Mouse (Mus musculus): ENCODE results near the gene Lclat1. TPM values are rescaled to one million over a fixed set of nuclear protein-coding genes. Genes with fewer than 3 reads are reported as not detected.

Lclat1 gene
- polyA plus RNA-seq, 2 experiments: 12.1 to 14.9 TPM

DNA sequence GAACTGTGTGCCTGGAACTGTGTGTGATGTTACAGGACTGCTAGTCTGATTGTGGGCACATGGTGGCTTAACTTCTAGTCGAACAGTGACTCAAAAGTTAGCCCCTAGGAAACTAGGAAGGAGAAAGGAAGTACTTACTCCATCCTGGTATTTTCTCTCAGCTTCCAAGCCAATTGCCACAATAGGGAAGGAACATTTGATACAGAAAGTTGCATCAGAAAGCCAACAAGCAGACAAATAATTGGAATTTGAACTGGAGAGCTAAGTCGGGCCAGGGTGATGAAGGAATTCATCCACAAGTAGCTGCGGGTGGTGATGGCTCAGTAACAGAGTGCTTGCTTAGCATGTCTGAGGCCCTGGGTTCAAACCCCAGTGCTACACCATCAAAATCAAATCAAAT, 30.1 kb upstream of the Lclat1 start:
- Histone ChIP-seq H3K27ac (replicated peaks; ENCODE audit: low read depth, low read length) (no peak overlapping the region), H3K4me3 (replicated peaks; ENCODE audit: low read length) (no peak overlapping the region), H3K4me1 (ENCODE audit: control insufficient read depth, insufficient read depth, low read length) (peaks cover 7% of the 10 kb centered on the region; the same call in 1 of the 2 replicates), H3K9me3 (ENCODE audit: control insufficient read depth, low read length) (no peaks in the 10 kb centered on the region), H3K36me3 (ENCODE audit: control insufficient read depth, insufficient read depth, low read length) (no peaks in the 10 kb centered on the region), H3K27me3 (ENCODE audit: control insufficient read depth, insufficient read depth, low read length) (no peaks in the 10 kb centered on the region), H3K9ac (ENCODE audit: low read depth, low read length, severe bottlenecking) (no peak overlapping the region), H3K4me2 (replicated peaks; ENCODE audit: low read depth, low read length, severe bottlenecking) (no peak overlapping the region)
- no peak for TF ChIP-seq POLR2A (IDR thresholded peaks at IDR 0.05; ENCODE audit: borderline replicate concordance, extremely low read depth, insufficient read depth, insufficient read length)
- ATAC-seq (ENCODE audit: low FRiP score, low read depth) (no peak), DNase-seq (ENCODE audit: low spot score) (no peak)
- 90% methylated on average over 3 of the region's 3 CpGs for WGBS

DNA sequence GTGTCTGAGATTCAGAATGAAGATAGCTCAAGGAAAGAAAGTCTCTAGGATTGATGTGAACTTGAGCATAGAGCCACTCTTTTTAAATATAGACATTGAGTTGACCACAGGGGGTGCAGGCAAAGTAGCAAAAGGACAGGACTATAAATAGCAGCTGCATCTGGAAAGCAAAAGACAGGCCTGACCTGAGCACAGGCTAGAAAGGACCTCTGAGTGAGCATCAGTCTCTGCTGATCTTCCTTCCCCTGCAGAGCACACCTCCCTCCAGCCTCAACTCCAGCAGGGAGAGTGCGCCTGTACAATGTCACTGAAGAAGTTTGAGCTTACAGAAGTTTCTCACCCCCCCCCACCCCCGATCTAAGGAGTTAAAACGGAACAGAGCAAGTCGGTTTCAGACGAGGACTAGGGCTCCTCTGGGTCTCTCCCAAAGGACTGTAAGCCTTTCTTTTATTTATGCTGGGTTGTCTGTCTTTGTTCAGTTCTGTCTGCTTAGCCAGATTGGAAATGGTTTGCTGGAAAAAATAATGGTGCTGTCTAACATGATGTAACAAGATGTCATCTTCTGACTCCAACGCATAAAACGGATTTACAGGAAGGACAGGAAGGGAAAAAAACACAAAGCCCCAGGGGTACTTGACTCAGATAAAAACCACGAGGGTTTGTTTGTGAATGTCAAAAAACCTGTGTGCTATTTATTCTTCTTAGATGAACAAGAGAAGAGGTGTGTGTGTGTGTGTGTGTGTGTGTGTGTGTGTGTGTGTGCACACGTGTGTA, 26.2 kb upstream of the Lclat1 start:
- no peaks in the 10 kb centered on the region for H3K27me3 ChIP-seq (ENCODE audit: control insufficient read depth, insufficient read depth, low read length)
- peaks cover 9% of the 10 kb centered on the region; the same call in 1 of the 2 replicates for H3K4me1 ChIP-seq (ENCODE audit: control insufficient read depth, insufficient read depth, low read length)
- TF ChIP-seq POLR2A (IDR thresholded peaks at IDR 0.05; ENCODE audit: borderline replicate concordance, extremely low read depth, insufficient read depth, insufficient read length): no peak
- ATAC-seq (ENCODE audit: low FRiP score, low read depth): no peak
- H3K27ac ChIP-seq (replicated peaks; ENCODE audit: low read depth, low read length): no peak overlapping the region
- no peak overlapping the region for H3K4me2 ChIP-seq (replicated peaks; ENCODE audit: low read depth, low read length, severe bottlenecking)
- no peak for DNase-seq (ENCODE audit: low spot score)
- no peaks in the 10 kb centered on the region for H3K9me3 ChIP-seq (ENCODE audit: control insufficient read depth, low read length)
- H3K36me3 ChIP-seq (ENCODE audit: control insufficient read depth, insufficient read depth, low read length): no peaks in the 10 kb centered on the region
- WGBS: 40% methylated on average over 9 of the region's 9 CpGs
- H3K4me3 ChIP-seq (replicated peaks; ENCODE audit: low read length): no peak overlapping the region
- H3K9ac ChIP-seq (ENCODE audit: low read depth, low read length, severe bottlenecking): no peak overlapping the region

DNA sequence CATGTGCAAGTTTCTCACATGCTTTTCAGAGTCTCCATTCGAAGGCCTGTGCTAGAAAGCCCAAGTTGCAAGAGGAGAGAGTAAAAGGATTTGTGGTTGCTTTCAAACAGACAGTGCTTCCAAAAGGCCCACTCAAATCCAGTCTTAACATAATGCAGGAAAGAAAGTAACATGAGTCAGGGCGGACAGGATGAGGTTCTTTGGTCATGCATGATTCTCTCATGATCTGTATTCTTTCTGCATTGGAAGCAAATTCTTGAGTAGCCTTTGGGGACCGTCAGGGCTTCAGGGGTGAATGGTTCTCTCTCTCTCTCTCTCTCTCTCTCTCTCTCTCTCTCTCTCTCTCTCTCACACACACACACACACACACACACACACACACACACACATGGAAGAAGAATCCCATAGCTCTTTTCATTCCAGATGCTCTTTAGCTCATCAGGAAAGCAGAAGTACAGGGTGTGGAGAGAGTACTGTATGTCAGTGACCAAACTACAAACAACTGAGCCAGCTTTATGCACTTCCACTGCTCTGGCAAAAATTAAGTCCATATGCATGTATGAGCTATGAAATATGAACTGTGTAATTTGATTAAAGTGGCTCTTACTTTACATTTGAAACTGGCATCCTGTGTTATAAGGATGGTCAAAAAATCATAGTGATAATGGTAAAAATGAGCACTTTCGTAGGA, 25.1 kb upstream of the Lclat1 start:
- Histone ChIP-seq H3K9ac (ENCODE audit: low read depth, low read length, severe bottlenecking) (no peak overlapping the region), H3K4me3 (replicated peaks; ENCODE audit: low read length) (no peak overlapping the region), H3K4me2 (replicated peaks; ENCODE audit: low read depth, low read length, severe bottlenecking) (no peak overlapping the region), H3K27me3 (ENCODE audit: control insufficient read depth, insufficient read depth, low read length) (no peaks in the 10 kb centered on the region), H3K4me1 (ENCODE audit: control insufficient read depth, insufficient read depth, low read length) (peaks cover 9% of the 10 kb centered on the region; the same call in 1 of the 2 replicates), H3K36me3 (ENCODE audit: control insufficient read depth, insufficient read depth, low read length) (no peaks in the 10 kb centered on the region), H3K9me3 (ENCODE audit: control insufficient read depth, low read length) (no peaks in the 10 kb centered on the region), H3K27ac (replicated peaks; ENCODE audit: low read depth, low read length) (no peak overlapping the region)
- TF ChIP-seq POLR2A (IDR thresholded peaks at IDR 0.05; ENCODE audit: borderline replicate concordance, extremely low read depth, insufficient read depth, insufficient read length): no peak
- WGBS: 69% methylated on average over 4 of the region's 4 CpGs
- ATAC-seq (ENCODE audit: low FRiP score, low read depth) (no peak), DNase-seq (ENCODE audit: low spot score) (no peak)

DNA sequence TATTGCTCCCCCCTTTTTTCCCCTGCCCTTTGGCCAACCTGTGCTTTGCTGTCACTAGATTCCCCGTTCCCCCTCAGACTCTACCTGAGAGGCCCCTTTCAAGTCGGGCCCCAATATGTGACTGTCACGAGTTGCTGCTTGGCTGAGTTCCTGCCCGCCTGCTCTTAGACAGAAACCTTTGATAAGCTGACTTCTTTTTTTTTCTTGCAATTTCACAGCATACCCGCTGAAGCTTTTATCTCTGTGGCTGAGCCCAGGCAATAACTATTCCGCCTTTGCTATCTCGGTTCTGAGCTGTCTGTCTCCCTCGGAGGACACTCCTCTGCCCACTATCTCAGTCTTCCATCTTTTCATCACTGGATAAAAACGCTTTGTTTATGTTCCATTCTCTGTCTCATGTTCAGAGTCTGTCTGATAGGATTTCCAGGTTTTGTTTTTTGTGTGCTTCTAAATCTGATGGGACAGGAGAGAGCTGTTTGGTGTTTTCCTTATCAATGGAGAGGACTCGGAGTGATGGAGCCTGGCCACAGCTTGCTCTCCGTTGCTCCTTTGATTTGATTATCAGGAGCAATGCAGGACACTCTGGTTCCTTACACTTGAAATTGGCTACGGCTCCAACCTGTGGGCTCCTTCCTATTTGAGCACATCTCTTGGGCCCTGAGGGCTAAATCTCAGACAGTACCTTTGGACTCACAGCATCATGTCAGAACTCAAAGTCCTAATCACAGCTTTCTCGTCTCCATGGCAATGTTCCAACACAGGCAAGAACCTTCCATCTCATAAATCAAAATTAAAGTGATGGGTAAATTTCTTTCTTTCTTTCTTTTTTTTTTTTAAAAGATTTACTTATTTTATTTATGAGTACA, 20.5 kb upstream of the Lclat1 start:
- no peak for TF ChIP-seq POLR2A (IDR thresholded peaks at IDR 0.05; ENCODE audit: borderline replicate concordance, extremely low read depth, insufficient read depth, insufficient read length)
- Histone ChIP-seq H3K4me1 (ENCODE audit: control insufficient read depth, insufficient read depth, low read length) (peaks cover 3% of the 10 kb centered on the region; the same call in 1 of the 2 replicates), H3K9me3 (ENCODE audit: control insufficient read depth, low read length) (no peaks in the 10 kb centered on the region), H3K9ac (ENCODE audit: low read depth, low read length, severe bottlenecking) (no peak overlapping the region), H3K4me2 (replicated peaks; ENCODE audit: low read depth, low read length, severe bottlenecking) (no peak overlapping the region), H3K27ac (replicated peaks; ENCODE audit: low read depth, low read length) (no peak overlapping the region), H3K4me3 (replicated peaks; ENCODE audit: low read length) (no peak overlapping the region), H3K27me3 (ENCODE audit: control insufficient read depth, insufficient read depth, low read length) (no peaks in the 10 kb centered on the region), H3K36me3 (ENCODE audit: control insufficient read depth, insufficient read depth, low read length) (no peaks in the 10 kb centered on the region)
- DNase-seq (ENCODE audit: low spot score) (no peak), ATAC-seq (ENCODE audit: low FRiP score, low read depth) (no peak)
- WGBS: 54% methylated on average over 13 of the region's 13 CpGs

DNA sequence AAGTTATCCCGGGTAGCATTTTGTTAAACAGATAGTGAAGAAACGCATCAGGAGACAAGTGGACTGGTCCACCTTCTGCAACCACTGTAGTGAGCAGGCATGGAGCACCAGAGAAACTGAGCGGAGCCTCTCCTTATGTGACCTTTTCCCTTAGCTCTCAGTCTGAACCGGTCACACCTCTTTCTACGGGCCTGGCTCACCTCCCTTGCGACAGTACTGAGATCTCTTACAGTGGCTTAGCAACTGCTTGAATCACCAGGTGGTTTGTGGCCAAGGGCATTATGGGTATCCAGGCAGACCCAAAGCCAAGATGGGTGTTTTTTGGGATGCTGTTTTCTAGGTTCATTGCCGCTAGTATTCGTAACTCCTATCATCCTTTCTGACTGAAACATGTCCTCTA, 16.4 kb upstream of the Lclat1 start:
- Histone ChIP-seq H3K4me1 (ENCODE audit: control insufficient read depth, insufficient read depth, low read length) (no peaks in the 10 kb centered on the region), H3K36me3 (ENCODE audit: control insufficient read depth, insufficient read depth, low read length) (no peaks in the 10 kb centered on the region), H3K9ac (ENCODE audit: low read depth, low read length, severe bottlenecking) (no peak overlapping the region), H3K4me2 (replicated peaks; ENCODE audit: low read depth, low read length, severe bottlenecking) (no peak overlapping the region), H3K4me3 (replicated peaks; ENCODE audit: low read length) (no peak overlapping the region), H3K27me3 (ENCODE audit: control insufficient read depth, insufficient read depth, low read length) (no peaks in the 10 kb centered on the region), H3K27ac (replicated peaks; ENCODE audit: low read depth, low read length) (0 out of 2 replicates have a peak overlapping the region, but pooled peaks have one; percentile 34), H3K9me3 (ENCODE audit: control insufficient read depth, low read length) (no peaks in the 10 kb centered on the region)
- DNase-seq (ENCODE audit: low spot score) (no peak), ATAC-seq (ENCODE audit: low FRiP score, low read depth) (no peak)
- no peak for TF ChIP-seq POLR2A (IDR thresholded peaks at IDR 0.05; ENCODE audit: borderline replicate concordance, extremely low read depth, insufficient read depth, insufficient read length)
- 88% methylated on average over 8 of the region's 8 CpGs for WGBS

All from limb, embryonic 14.5 days (tissue).